15 mouse cellular contexts compared by ENCODE assay signal in genomic region chr9:113157474-113158076, GRCm38 (mm10).
DNase-seq lines count a peak whose midpoint lies in the region; ATAC-seq and TF ChIP-seq lines count a peak whose summit lies in the region.
"Had no signal": no experiment of that assay in that cellular context is flagged by ENCODE, and none has a peak within 500 bp of the region (broad histone marks: within the 10 kb centered on the region; RNA-seq: fewer than 3 reads in every experiment).

No protein-coding gene starts in this region.

- no peak for TF ChIP-seq CTCF in gastrocnemius, adult 2 months (IDR thresholded peaks at IDR 0.05)

- H3K4me2 ChIP-seq in forebrain, embryonic 14.5 days (ENCODE audit: low read length) = no peak overlapping the region
- H3K4me2 ChIP-seq in forebrain, embryonic 12.5 days = no peak overlapping the region
- H3K4me2 ChIP-seq in hindbrain, embryonic 16.5 days (ENCODE audit: low read length) = no peak overlapping the region
- H3K4me2 ChIP-seq: limb, embryonic 15.5 days had no signal

- intact Hi-C loops in left cerebral cortex, postnatal 4 days (cut with DNase I) = no loop called here
- intact Hi-C loops in gastrocnemius, adult 2 months (cut with DNase I) = no loop called here

- H3K27ac ChIP-seq in forebrain, embryonic 14.5 days (ENCODE audit: low read depth, low read length) = peak overlapping the region; percentile 56; the same call in 1 of the 2 replicates
- no peak overlapping the region for H3K27ac ChIP-seq in forebrain, embryonic 12.5 days
- H3K27ac ChIP-seq in hindbrain, embryonic 16.5 days (ENCODE audit: low read depth, low read length) = peak overlapping the region; percentile 58
- H3K27ac ChIP-seq in gastrocnemius, adult 2 months = no peak overlapping the region
- H3K27ac ChIP-seq: limb, embryonic 15.5 days had no signal

- H3K4me3 ChIP-seq in forebrain, embryonic 14.5 days (ENCODE audit: low read depth, low read length) = no peak overlapping the region
- no peak overlapping the region for H3K4me3 ChIP-seq in forebrain, embryonic 12.5 days (replicated peaks)
- H3K4me3 ChIP-seq in hindbrain, embryonic 16.5 days (ENCODE audit: low read length) = no peak overlapping the region
- H3K4me3 ChIP-seq in gastrocnemius, adult 2 months = no peak overlapping the region
- H3K4me3 ChIP-seq: limb, embryonic 15.5 days had no signal

- no peaks in the 10 kb centered on the region for H3K27me3 ChIP-seq in forebrain, embryonic 14.5 days (replicated peaks; ENCODE audit: control insufficient read depth, insufficient read depth, low read length)
- H3K27me3 ChIP-seq in forebrain, embryonic 12.5 days = no peaks in the 10 kb centered on the region
- no peaks in the 10 kb centered on the region for H3K27me3 ChIP-seq in hindbrain, embryonic 16.5 days (replicated peaks; ENCODE audit: control insufficient read depth, insufficient read depth, low read length)
- H3K27me3 ChIP-seq: limb, embryonic 15.5 days had no signal

- peak; percentile 75; the same call in 1 of the 2 replicates for ATAC-seq in forebrain, embryonic 14.5 days
- ATAC-seq in forebrain, embryonic 12.5 days (ENCODE audit: low FRiP score) = no peak
- ATAC-seq in hindbrain, embryonic 16.5 days = no peak

- H3K4me1 ChIP-seq in forebrain, embryonic 14.5 days (ENCODE audit: control insufficient read depth, insufficient read depth, low read length) = peaks cover 2% of the 10 kb centered on the region; the same call in 1 of the 2 replicates
- no peaks in the 10 kb centered on the region for H3K4me1 ChIP-seq in forebrain, embryonic 12.5 days
- H3K4me1 ChIP-seq in hindbrain, embryonic 16.5 days (ENCODE audit: control insufficient read depth, insufficient read depth, low read depth, low read length) = no peaks in the 10 kb centered on the region

- peak; percentile 59 for DNase-seq in forebrain, embryonic 14.5 days (ENCODE audit: low spot score)
- peak; percentile 21 for DNase-seq in left cerebral cortex, postnatal 4 days
- no peak for DNase-seq in left cerebral cortex, adult 11 months (ENCODE audit: low spot score)
- DNase-seq in retina, postnatal 1 day = peak; percentile 91
- no peak for DNase-seq in lung, adult 18-20 months
- no peak for DNase-seq in gastrocnemius, adult 2 months
- DNase-seq: adrenal gland, postnatal 14 days; cerebellum, adult 11-12 months; heart, adult 18-20 months; heart, postnatal 4 days; kidney, postnatal 10 days; thymus, adult 2 months had no signal

- H3K9ac ChIP-seq in forebrain, embryonic 14.5 days (ENCODE audit: low read length) = no peak overlapping the region
- no peak overlapping the region for H3K9ac ChIP-seq in forebrain, embryonic 12.5 days
- no peak overlapping the region for H3K9ac ChIP-seq in hindbrain, embryonic 16.5 days (ENCODE audit: low read depth, low read length)
- H3K9ac ChIP-seq: limb, embryonic 15.5 days had no signal

- H3K9me3 ChIP-seq in forebrain, embryonic 14.5 days (replicated peaks; ENCODE audit: control insufficient read depth, low read length) = no peaks in the 10 kb centered on the region; the same call in 1 of the 2 replicates
- H3K9me3 ChIP-seq in forebrain, embryonic 12.5 days = no peaks in the 10 kb centered on the region
- no peaks in the 10 kb centered on the region for H3K9me3 ChIP-seq in hindbrain, embryonic 16.5 days (ENCODE audit: control insufficient read depth, low read length)
- H3K9me3 ChIP-seq: limb, embryonic 15.5 days had no signal

- H3K36me3 ChIP-seq in forebrain, embryonic 14.5 days (ENCODE audit: control insufficient read depth, insufficient read depth, low read length) = no peaks in the 10 kb centered on the region
- no peaks in the 10 kb centered on the region for H3K36me3 ChIP-seq in forebrain, embryonic 12.5 days (replicated peaks)
- no peaks in the 10 kb centered on the region for H3K36me3 ChIP-seq in hindbrain, embryonic 16.5 days (ENCODE audit: control insufficient read depth, insufficient read depth, low read length)
- H3K36me3 ChIP-seq: limb, embryonic 15.5 days had no signal

- WGBS in forebrain, embryonic 14.5 days = 74% methylated on average over 17 of the region's 17 CpGs
- WGBS in forebrain, embryonic 12.5 days = 86% methylated on average over 17 of the region's 17 CpGs
- WGBS in hindbrain, embryonic 16.5 days = 70% methylated on average over 17 of the region's 17 CpGs

Comparison
In these comparisons a context has a peak if more than half of its experiments do, and no peak if none do; other contexts are left out.
1. DNase-seq: peak in forebrain, embryonic 14.5 days (single experiment), left cerebral cortex, postnatal 4 days (single experiment) and retina, postnatal 1 day (single experiment); none in left cerebral cortex, adult 11 months (single experiment), lung, adult 18-20 months (0 of 2) and gastrocnemius, adult 2 months (single experiment).
2. H3K27ac ChIP-seq: peak in forebrain, embryonic 14.5 days (single experiment) and hindbrain, embryonic 16.5 days (single experiment); none in forebrain, embryonic 12.5 days (single experiment) and gastrocnemius, adult 2 months (single experiment).